Mouse (Mus musculus) testis, adult 2 months (tissue): ENCODE measurements at regions not wholly inside any gene's neighbourhood (a gene's known extent, or its start where the extent isn't known, plus 50 kb on each side); places are given as distances from the start of the nearest gene placed in this dataset.

Experiments used
- CTCF ChIP-seq: fragments of 200-500 bp; IDR thresholded peaks from 2 replicates; pipeline ENCODE4 v1.5.1; 2012; ENCODE audit warnings: low read depth, mild to moderate bottlenecking, inconsistent platforms, low read length, moderate library complexity; ENCODE audit not compliant: control insufficient read depth, insufficient read depth, insufficient replicate concordance
- POLR2A ChIP-seq: fragments of 200-500 bp; IDR thresholded peaks from 2 replicates; pipeline ENCODE4 v1.6.1; 2012; ENCODE audit warnings: low read depth, mild to moderate bottlenecking, inconsistent platforms, low read length, moderate library complexity; ENCODE audit not compliant: control insufficient read depth

DNA sequence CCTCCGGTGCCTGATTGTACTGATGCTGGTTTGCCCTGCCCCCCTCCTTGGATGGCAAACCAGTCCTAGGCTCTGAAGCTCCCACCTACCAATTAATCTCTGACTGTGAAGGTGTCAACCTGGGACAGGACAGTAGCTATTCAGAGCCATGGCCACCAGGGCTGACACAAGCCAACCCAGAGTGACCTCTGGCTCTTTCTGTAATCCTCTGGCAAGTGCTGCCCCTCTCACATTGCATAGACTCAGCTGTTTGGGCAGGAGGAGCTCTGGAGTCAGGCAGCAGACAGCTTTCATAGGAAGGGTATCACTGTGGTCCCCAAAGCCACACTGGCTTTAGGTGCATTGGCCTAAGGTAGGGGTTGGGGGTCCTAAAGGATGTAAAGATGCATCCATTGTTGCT is 59.7 kb upstream of the Col13a1 start:
- TF ChIP-seq POLR2A: no peak
- TF ChIP-seq CTCF: no peak
